Mouse (Mus musculus): ENCODE results near the gene Snap91.

DNA sequence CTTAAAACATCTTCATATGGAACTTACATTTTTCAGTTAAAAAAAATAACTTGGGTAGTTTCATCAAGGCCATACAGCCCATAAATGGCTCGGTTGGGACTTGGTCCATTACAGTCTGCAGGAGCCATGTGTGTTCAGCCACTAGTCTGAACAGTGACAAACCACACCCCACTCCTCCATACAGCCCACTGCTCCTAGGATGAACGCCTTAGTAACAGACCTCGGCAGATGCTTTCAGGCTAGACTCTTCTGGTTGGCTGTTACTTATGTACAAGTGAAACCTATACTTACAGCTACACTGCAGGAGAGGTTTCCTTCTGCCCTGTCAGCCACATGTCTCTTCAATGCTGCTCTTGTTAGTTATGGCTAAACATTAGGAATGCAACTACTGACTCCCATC is 85.2 kb downstream of the Snap91 start:
- TF ChIP-seq CTCF (IDR thresholded peaks at IDR 0.05; ENCODE audit: extremely low read depth, insufficient read depth, insufficient read length, insufficient replicate concordance) (no peak), POLR2A (IDR thresholded peaks at IDR 0.05; ENCODE audit: low read depth, low read length) (no peak)

Measured in spleen, adult 2 months (tissue).